Mouse (Mus musculus) Muller cell, postnatal 12 days (primary cell): ENCODE measurements around the gene Tma16.

Experiments
- DNase-seq: peaks from one replicate; pipeline ENCODE4 v3.0.0-alpha.2; 2015; ENCODE audit errors: inconsistent ontology term

The Tma16 gene

DNA sequence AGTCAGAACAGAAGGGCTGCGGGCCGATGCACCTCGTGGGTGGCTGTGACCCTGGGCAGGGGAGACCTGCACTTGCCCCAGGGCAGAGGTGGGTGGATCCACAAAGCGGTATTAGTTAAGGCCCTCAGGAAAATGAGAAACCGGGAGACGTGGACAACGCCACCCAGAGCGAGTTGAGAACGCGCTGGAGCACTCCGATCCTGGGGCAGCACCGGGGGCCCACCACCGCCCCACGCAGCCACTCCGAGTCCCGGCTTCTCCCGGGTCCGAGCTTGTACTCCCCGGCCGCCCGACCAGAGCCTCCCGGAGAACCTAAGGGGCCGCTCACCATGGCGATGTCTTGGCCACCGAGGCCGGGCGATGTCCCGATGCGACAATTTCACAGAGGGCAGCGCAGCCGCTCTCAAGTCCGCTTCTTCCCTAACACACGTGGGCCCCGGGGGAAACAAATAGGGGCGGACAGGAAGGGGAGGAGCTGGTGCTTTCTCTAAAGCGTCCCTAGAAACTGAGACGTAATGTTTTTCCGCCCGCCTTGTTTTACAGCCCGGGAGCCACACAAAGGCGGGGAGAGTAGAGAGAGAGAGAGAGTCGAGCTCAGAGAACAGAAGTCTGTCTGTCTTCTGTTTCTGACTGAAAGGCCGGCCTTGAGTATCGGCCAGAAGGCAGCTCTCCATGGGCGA, at the start of gene Tma16:
Tma16 (minus strand) TSS at position 447 of the 680 bp plus-strand sequence.
- DNase-seq, result peak; percentile 93

DNA sequence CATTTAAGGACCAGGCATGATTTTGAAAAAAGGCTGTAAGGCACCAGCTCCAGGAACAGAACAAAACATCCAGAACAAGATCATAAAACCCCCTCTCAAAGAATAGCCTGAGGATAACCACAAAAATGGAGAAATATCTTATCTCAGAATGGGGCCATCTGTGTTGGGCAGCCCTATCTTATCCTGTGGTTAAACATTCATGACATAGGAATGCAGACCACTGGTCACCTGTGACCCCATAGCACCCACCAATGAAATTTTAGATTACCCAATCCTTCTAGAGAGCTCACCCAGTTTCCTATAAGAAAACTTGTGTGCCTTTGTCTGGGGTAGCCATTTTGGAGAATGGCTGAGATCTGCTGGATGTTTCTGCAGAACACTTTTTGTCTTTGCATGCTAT, 34.2 kb upstream of the Tma16 start:
- peak; percentile 1 for DNase-seq

DNA sequence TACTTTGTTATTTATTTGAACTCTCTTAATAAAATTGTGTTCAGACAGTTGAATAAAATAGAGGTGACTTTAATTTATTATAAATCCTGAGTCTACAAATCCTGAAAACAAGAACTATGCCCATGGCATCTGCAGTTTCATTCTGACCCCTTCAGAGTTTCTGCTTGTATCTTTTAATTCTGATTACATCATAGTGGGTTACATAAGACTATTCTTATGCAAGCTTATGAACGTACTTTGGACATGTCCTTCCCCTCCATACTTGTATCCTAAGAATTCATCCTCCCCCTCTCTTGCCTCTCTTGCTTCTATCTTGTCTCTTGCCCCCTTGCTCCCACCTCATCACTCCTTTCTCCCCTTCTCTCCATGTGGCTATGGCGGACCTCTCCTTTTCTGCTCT, 32.8 kb upstream of the Tma16 start:
- DNase-seq, result no peak

DNA sequence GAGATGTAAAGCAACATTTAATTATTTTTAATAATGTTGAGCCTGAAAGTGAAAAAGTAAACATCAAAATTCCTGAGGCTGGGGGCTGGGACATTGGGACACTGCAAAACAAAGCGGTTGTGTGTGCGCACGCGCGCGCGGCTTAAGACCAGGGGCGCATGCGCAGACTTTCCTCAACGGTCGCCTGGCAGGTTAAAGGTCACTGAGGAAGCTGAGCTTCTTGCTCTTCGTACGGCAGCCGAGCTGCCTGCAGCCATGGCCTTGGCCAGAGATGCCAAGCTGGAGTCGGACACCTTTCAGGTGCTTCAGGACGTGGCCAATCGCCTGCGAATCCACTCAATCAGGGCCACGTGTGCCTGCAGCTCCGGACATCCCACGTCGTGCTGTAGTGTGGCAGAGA, 25.2 kb upstream of the Tma16 start, which contains the start of gene Tktl2:
Tktl2 (plus strand) TSS at position 220 of the 400 bp plus-strand sequence.
- no peak for DNase-seq

DNA sequence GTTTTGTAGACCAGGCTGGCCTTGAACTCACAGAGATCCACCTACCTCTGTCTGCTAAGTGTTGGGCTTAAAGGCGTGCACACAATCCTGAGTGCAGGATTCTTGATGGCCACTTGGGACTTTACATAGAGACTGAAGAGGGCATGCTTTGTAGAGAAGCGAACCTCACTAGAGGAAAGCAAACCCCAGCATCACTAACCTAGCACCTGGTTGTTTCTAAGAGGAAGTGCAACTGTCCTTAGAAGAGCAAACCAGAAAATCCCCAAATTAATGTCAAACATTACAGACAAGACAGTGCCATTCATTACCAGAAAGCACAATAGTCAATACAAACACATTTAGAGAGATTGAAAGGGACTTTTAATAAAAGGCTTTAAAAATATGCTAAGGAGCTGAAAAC, 17.1 kb upstream of the Tma16 start:
- DNase-seq, result no peak

DNA sequence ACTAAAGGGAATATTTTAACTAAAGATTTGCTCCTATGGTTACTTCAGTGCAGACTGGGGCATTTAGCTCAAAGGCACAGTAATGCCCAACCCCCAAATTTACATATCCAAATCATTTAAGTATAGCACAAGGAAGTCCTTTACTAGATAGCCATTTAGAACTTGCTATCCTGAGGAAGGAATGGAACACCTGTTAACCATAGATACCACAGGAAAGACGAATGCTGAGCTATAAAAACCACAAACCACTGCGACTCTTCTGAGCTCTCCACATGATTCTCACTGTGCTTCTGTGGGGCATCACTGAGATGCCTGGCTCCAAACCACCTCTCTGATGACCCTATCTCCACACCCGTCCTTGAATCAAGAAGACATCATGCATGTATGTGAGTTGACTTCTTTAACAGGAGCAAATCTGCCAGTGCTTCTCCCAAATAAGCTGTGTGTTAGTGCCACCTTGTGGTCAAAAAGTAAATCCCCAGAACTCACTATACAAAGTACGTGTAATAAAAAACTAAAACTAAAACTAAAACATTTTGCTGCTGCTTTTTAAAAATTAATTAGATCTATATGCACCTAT, 10.8 kb upstream of the Tma16 start:
- peak; percentile 21 for DNase-seq

DNA sequence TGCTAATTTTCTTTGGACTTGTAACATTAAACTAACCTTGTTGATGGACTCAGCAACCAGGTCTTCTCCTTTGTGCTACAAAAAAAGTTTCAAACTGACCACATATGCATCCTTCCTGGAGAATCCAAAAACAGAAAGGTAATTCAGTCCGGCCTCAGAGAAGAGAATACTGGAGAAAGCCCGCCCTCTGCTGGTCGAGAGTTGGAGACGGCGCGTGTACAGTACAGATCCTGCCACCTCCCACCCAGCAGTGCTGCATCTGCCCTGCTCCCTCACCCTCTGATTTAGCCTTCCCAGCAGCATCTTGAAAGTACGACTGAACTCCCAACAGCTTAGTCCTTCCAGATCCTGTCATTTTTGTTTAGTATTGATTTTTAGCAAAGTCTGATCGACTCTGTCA, 9.4 kb upstream of the Tma16 start:
- peak; percentile 47 for DNase-seq

DNA sequence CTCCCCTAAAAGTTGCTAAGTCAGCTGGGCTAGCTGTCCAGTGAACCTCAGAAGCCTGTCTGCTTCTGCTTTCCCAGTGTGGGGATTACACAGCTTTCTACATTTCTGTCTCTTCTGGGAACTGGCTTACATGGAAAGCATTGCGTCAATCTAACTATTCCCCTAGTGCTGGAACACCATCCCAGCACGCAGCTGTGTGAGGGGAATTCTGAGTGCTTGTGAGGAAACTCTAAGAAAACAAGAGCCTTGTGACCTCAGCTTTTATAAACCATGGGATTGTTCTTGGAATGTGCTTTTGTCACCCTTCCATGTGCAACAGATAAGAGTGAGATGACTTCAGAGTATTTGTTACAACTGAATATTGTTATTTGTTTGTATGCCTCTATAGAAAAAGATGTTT, 8.2 kb upstream of the Tma16 start:
- no peak for DNase-seq

DNA sequence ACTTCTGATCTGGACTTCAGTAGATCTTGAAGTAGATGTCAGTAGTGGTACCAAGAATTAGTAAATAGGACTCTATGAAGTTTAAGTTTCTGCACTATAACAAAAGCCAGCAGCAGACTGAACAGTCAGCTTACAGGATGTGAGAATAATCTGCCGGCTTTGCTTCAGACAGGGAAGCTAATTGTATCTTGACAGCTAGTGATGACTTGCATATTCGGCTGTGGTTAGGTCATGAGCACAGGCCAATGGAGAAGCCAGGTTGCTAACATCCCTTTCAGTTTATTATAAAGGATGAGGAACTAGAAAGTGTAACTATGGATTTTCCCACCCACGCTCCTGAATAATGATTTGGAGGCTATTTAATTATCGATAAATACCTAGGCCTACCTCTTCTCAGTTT, 4.3 kb upstream of the Tma16 start:
- no peak for DNase-seq

DNA sequence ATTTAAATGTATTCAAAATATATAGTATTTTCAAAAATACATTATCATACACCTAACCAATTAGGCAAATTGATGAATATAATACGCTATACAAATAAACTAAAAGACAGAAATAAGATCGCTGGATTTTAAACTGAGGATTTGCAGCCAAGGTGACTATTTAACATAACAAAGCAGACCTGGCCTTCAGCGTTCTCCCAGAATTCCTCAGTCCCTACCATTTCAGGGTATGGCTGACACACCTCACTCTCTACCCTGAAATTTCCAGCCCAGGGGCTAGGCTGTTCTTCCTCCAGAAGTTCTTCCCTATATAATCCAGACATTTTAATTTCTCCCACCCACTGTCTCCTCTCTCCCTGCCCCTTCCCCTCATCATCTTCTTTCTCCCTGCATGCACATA, 2.2 kb upstream of the Tma16 start:
- DNase-seq, result no peak

DNA sequence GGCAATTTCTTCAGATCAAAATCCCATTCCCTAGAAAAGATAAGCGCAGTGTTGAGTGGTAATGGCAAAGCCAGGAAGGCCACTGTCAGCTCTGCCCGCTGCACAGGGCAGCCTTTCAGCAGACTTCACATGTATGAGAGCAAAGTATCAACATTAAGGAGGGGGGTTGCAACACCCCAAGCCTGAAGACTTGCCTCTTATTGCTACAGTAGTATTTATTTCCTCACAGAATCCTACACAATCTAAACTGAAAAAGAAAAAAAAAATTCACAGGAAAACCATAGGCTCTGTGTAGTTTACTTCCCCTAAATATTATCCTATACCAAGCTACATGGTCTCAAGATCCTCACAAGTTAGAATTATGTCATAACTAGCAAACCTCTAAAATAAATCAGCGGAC, 9.4 kb downstream of the Tma16 start:
- no peak for DNase-seq

DNA sequence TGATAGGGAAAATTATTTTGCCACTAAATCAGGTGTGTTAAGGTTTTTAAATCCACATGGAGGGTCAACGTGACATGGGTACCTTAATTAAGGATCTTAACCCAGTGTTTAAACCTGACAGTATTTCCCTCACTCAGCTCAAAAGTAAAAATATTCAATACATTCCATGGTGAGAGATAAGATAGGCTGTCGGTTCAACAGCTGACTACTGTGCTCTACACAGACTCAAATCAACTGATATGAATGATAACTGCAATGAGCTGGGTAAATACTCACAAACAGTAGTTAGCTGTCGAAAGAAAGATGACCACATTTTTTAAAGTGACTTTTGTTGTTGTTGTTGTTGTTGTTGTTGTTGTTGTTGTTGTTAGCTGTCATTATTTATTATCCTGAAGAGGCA, 16.5 kb downstream of the Tma16 start:
- DNase-seq, result no peak

DNA sequence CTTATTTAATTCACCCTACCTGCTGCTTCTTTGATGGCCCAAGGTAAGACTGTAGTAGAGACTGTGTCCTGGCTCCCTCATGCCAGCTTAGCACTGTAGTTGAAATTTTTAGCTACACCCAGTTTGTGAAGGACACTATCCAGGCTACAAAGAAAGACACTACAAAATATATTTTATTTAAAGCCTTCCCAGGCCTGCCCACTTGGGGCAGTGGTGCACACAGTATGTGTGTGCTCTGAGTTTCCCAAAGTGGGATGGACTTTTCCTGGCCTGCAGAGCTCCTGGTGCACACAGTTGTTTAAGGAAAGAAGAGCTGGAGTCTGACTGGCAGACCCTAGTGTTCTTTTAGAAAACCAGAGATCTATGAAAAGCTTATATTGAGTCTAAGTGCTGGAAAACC, 29.3 kb downstream of the Tma16 start:
- no peak for DNase-seq

DNA sequence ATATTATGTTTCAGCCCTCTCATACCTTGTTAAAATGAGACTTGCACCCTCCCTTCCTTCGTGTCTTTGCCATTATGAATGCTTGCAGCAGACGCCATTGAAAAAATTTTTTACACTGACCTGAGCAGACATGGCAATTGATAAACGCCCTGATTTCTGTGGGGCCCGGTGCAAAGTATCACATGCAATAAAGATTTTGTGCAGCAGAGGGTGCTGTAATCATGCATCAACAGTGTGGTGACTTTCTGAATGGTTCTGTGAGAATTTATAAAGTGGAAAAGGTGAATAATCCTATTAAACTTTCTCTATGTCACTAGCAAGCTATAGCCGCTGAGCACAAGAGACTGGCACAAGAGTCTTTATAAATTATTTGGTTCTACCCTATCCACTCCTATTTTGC, 35.6 kb downstream of the Tma16 start:
- peak; percentile 10 for DNase-seq

DNA sequence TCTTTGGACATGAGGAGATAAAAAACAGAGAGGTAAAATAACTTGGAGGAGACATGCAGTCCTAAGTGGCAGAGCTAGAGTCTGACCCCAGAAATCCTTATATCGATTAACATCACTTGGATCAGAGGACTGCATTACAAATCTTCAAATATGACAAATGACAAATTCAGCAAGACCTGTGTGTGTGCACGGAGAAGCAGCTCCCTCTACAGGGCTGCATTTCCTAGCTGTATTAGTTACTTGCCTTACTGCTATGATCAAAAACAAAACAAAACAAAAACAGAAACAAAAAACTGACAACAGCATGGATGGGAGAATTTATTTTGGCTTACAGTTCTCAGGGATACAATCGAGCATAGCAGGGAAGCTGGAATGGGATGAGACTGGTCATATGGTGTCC, 41.0 kb downstream of the Tma16 start:
- DNase-seq, result no peak

DNA sequence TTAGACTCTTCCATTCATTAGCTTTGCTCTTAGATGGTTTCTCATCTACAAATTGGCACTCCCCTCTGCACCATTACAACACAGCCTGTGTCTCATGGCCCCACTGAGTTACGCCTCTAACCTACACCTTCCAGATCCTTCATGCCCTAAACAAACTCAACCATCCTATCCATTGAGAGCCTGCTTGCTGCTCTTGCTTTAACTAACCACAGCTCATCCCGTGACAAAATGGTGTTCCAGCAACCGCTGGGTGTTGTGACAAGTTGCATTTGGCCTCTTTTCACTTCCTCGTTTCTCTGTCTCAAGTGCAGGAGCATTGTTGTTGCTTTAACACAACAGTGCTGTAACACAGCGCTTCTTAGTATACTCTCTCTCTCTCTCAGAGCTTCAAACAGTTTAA, 42.2 kb downstream of the Tma16 start:
- DNase-seq, result no peak

DNA sequence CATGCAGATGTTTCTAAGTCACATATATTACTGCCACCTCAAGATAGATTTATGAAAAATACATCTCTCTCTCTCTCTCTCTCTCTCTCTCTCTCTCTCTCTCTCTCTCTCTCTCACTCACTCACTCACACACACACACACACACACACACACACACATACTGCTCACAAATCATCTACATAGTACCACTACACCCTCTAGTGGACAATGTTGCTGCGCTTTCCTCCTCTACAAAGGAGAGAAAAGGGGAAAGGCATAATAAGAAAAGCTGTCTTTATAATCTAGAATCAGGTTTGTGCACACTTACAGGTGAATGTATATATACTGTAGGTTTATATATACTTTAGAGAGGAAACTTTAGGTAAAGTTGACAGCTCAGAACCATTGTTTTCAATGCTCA, 43.6 kb downstream of the Tma16 start:
- DNase-seq, result no peak

DNA sequence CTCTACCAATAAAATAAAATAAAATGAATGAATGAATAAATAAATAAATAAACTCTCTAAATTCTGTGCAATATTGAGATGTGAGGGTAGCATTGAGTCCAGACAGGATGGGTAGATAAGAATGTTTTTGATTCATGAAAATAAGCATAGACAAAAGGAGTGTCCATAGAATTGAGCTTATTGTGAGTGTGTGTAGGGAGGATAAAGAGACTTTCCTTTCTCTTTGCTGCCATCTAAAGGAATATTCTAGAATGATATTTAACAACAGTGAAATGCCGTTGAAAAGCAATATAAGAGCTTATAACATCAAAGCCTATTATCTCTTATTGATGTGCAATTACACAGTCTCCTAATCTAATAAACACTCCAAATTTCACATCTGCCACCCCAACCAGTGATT, 45.2 kb downstream of the Tma16 start:
- peak; percentile 17 for DNase-seq

DNA sequence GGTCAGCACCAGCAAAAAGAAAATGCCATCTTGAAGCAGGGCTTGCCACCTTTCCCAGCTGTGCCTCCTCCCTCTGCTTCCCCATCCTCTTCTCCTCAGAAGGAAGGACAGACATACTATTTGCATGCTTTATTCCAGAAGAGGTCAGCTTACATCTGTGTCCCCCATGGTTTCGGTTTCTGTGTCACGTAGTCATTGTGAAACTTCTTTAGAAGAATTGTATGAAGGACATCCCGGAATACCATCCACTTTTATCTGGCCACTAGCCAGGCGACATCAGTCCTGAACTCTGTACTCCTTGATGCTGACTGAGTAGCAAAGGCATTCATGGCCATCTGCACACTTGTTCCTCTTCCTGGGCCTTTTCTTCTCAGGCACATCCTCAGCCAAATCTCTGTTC, 47.9 kb downstream of the Tma16 start:
- DNase-seq, result no peak

DNA sequence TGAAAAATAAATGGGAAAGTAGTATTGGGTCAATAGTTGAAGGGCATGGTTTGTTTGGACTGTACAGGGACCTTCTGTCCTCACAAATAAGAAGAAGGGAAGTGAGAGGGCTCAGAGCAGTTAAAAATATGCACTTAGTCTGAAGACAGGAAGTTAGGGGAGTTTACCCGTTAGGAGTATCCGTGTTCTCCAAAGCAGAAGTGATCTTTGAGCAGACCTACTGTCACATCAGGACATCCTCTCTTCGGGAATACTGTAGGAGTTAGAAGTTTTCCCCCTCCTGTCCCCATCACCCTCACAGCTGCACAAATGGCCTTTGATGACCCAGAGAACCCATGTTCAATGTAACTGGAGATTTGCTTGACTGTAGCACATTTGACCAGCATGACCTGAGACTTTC, 48.4 kb downstream of the Tma16 start:
- DNase-seq, result no peak

DNA sequence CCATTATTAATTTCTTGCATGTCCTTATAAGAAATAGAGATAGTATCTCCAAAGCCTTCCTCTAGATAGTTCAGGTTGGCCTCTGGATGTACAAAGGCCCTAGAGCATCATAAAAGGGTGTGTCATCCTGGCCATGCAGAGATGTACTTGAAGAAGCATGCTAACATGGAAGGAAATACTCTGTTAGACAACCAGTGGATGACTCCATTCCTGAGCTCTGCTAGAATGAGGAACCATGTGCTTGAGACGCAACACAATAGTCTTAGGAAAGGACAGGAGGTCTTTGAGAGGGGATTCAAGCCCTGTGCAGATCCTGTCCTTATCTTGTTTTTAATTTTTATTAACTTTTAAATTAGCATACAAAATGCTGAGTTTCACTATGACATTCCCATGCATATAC, 49.5 kb downstream of the Tma16 start:
- no peak for DNase-seq

DNA sequence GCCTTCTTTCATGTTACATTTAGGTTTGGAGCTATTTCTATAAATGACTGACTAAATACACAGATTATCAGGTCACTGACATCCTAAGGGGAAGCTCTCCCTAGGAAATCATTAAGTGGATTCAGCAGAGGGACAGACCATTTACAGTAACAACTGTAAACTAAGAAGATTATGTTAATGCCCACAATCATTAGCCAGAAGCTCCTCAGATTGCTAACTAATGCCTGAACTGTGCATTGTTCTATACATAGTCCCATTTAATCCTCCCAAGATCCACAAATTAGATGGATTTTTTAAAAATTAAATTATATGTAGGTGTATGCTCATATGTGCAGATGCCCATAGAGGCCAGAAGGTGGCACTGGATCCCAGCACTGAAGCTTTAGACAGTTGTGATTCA, 52.8 kb downstream of the Tma16 start:
- no peak for DNase-seq

DNA sequence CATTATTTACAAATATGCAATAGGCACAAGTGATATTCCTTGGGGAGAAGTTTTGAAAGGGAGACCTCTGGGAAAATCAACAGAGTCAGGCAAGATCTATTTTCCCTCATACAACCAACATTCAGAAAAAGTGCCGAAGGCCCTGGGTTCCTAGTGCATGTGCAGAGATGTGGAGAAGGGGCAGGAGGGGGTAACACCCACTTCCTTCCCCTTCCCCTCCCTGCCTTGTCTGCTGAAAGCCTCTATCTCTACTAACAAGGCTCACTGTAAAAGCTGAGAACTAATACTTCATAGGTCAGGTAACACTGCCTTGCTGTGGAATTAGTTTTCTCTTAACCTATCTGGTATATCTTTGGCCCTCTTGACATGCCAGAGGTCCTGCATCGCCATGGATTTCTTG, 55.7 kb downstream of the Tma16 start:
- no peak for DNase-seq
